Mouse (Mus musculus) layer of hippocampus, postnatal 14 days (tissue): ENCODE measurements around the gene Prtg. TPM values are rescaled to one million over a fixed set of nuclear protein-coding genes. Genes with fewer than 3 reads are reported as not detected.

Source experiments
- DNase-seq, 2 experiments: peaks; one replicate each; pipeline ENCODE4 v3.0.0; 2021 to 2022; ENCODE audit warnings: low spot score in 2 of 2, mixed read lengths in 1 of 2
- total RNA-seq, 2 experiments: library from RNA; stranded (reverse); gene quantifications; 2 replicates each; pipeline ENCODE4 v1.2.3; 2021

The Prtg gene
- total RNA-seq, 2 experiments from 2014 or later, result 0.90 to 1.0 TPM

- DNase-seq, result no peak
Observed at GRCm38 (mm10) chr9:72861235-72861634, 54.6 kb downstream of the Prtg start.

- DNase-seq, result no peak
Observed at GRCm38 (mm10) chr9:72862186-72862585, 55.5 kb downstream of the Prtg start.

GRCm38 (mm10) chr9:72862955-72863354 is 56.3 kb downstream of the Prtg start:
- DNase-seq, result no peak

GRCm38 (mm10) chr9:72863773-72864172 is 57.1 kb downstream of the Prtg start:
- no peak for DNase-seq

- no peak for DNase-seq
Observed at GRCm38 (mm10) chr9:72867434-72867833, 60.8 kb downstream of the Prtg start.

- DNase-seq, result no peak
Observed at GRCm38 (mm10) chr9:72868774-72869173, 62.1 kb downstream of the Prtg start.

GRCm38 (mm10) chr9:72871506-72872297 is 65.0 kb downstream of the Prtg start:
- no peak for DNase-seq

GRCm38 (mm10) chr9:72872298-72873130 is 65.8 kb downstream of the Prtg start:
- no peak for DNase-seq

- no peak for DNase-seq
Observed at GRCm38 (mm10) chr9:72875878-72876277, 69.2 kb downstream of the Prtg start.

GRCm38 (mm10) chr9:72877905-72878304 is 71.2 kb downstream of the Prtg start:
- DNase-seq, result no peak

- no peak for DNase-seq
Observed at GRCm38 (mm10) chr9:72878656-72879055, 72.0 kb downstream of the Prtg start.

GRCm38 (mm10) chr9:72879601-72880000 is 72.9 kb downstream of the Prtg start:
- DNase-seq, result no peak

- no peak for DNase-seq
Observed at GRCm38 (mm10) chr9:72880225-72880960, 73.7 kb downstream of the Prtg start.

GRCm38 (mm10) chr9:72881026-72881768 is 74.5 kb downstream of the Prtg start:
- no peak for DNase-seq

GRCm38 (mm10) chr9:72883940-72884339 is 77.3 kb downstream of the Prtg start:
- DNase-seq, result peak; percentile 51 to 74

GRCm38 (mm10) chr9:72889777-72890176 is 83.1 kb downstream of the Prtg start:
- DNase-seq, result no peak

GRCm38 (mm10) chr9:72890499-72891085 is 83.9 kb downstream of the Prtg start:
- DNase-seq, result no peak

- no peak for DNase-seq
Observed at GRCm38 (mm10) chr9:72892761-72893160, 86.1 kb downstream of the Prtg start.

- no peak for DNase-seq
Observed at GRCm38 (mm10) chr9:72894796-72895352, 88.2 kb downstream of the Prtg start.

- no peak for DNase-seq
Observed at GRCm38 (mm10) chr9:72902057-72902456, 95.4 kb downstream of the Prtg start.
